Mouse (Mus musculus): ENCODE data around the gene Plch1.

Plch1 gene

GRCm38 (mm10) chr3:63852828-63853227, 46.4 kb downstream of the Plch1 start:
- in situ Hi-C loops (cut with MboI): no loop called here

- in situ Hi-C loops (cut with MboI): no loop called here
Observed at GRCm38 (mm10) chr3:63851125-63851698, 48.1 kb downstream of the Plch1 start.

GRCm38 (mm10) chr3:63849765-63850346, 49.4 kb downstream of the Plch1 start:
- in situ Hi-C loops (cut with MboI): no loop called here

GRCm38 (mm10) chr3:63844141-63844540, 55.1 kb downstream of the Plch1 start:
- in situ Hi-C loops (cut with MboI): no loop called here

GRCm38 (mm10) chr3:63842436-63842835, 56.8 kb downstream of the Plch1 start:
- in situ Hi-C loops (cut with MboI): no loop called here

GRCm38 (mm10) chr3:63837750-63838149, 61.5 kb downstream of the Plch1 start:
- in situ Hi-C loops (cut with MboI): no loop called here

- in situ Hi-C loops (cut with MboI): no loop called here
Observed at GRCm38 (mm10) chr3:63836937-63837632, 62.2 kb downstream of the Plch1 start.

GRCm38 (mm10) chr3:63835816-63836215, 63.5 kb downstream of the Plch1 start:
- in situ Hi-C loops (cut with MboI): no loop called here

GRCm38 (mm10) chr3:63823874-63824400, 75.3 kb downstream of the Plch1 start:
- in situ Hi-C loops (cut with MboI): no loop called here

GRCm38 (mm10) chr3:63822631-63823030, 76.6 kb downstream of the Plch1 start:
- in situ Hi-C loops (cut with MboI): no loop called here

- in situ Hi-C loops (cut with MboI): no loop called here
Observed at GRCm38 (mm10) chr3:63815131-63815530, 84.1 kb downstream of the Plch1 start.

GRCm38 (mm10) chr3:63814203-63814602, 85.1 kb downstream of the Plch1 start:
- in situ Hi-C loops (cut with MboI): no loop called here

GRCm38 (mm10) chr3:63806906-63807305, 92.4 kb downstream of the Plch1 start:
- in situ Hi-C loops (cut with MboI): no loop called here

GRCm38 (mm10) chr3:63805496-63805895, 93.8 kb downstream of the Plch1 start:
- in situ Hi-C loops (cut with MboI): no loop called here

- in situ Hi-C loops (cut with MboI): no loop called here
Observed at GRCm38 (mm10) chr3:63800685-63801084, 98.6 kb downstream of the Plch1 start.

- in situ Hi-C loops (cut with MboI): no loop called here
Observed at GRCm38 (mm10) chr3:63786805-63787365, 112.4 kb downstream of the Plch1 start.

GRCm38 (mm10) chr3:63772617-63773305, 126.5 kb downstream of the Plch1 start:
- in situ Hi-C loops (cut with MboI): no loop called here

- in situ Hi-C loops (cut with MboI): no loop called here
Observed at GRCm38 (mm10) chr3:63760821-63761220, 138.5 kb downstream of the Plch1 start.

GRCm38 (mm10) chr3:63740073-63740472, 159.2 kb downstream of the Plch1 start:
- in situ Hi-C loops (cut with MboI): no loop called here

- in situ Hi-C loops (cut with MboI): no loop called here
Observed at GRCm38 (mm10) chr3:63728325-63728724, 170.9 kb downstream of the Plch1 start.

GRCm38 (mm10) chr3:63726667-63727342, 172.5 kb downstream of the Plch1 start:
- in situ Hi-C loops (cut with MboI): no loop called here

- in situ Hi-C loops (cut with MboI): no loop called here
Observed at GRCm38 (mm10) chr3:63693694-63694093, 205.6 kb downstream of the Plch1 start.
